Mouse (Mus musculus) midbrain, embryonic 16.5 days (tissue): ENCODE data around the gene Sdad1. TPM values are rescaled to one million over a fixed set of nuclear protein-coding genes. Genes with fewer than 3 reads are reported as not detected.

Experiments used
- ATAC-seq: fragments of 200-750 bp; cut with Nextera tagmentation; 2 replicates; pipeline ENCODE4 v1.8.0; 2017; ENCODE audit warnings: moderate TSS enrichment
- H3K27ac ChIP-seq: fragments of 300-500 bp; sonication (generic); 2 replicates; pipeline ENCODE4 v1.5.1; 2014; ENCODE audit warnings: mild to moderate bottlenecking, low read length, mixed read lengths
- H3K27me3 ChIP-seq: fragments of 300-500 bp; sonication (generic); 2 replicates; pipeline ENCODE4 v1.6.1; 2014; ENCODE audit warnings: low read depth, low read length, mixed read lengths; ENCODE audit not compliant: control insufficient read depth, insufficient read depth
- H3K36me3 ChIP-seq: fragments of 300-500 bp; sonication (generic); 2 replicates; pipeline ENCODE4 v1.6.1; 2014; ENCODE audit warnings: mild to moderate bottlenecking, low read length, moderate library complexity, mixed read lengths; ENCODE audit not compliant: control insufficient read depth, insufficient read depth
- H3K4me1 ChIP-seq: fragments of 300-500 bp; sonication (generic); 2 replicates; pipeline ENCODE4 v1.6.1; 2014; ENCODE audit warnings: mild to moderate bottlenecking, low read length, mixed read lengths; ENCODE audit not compliant: control insufficient read depth, insufficient read depth
- H3K4me2 ChIP-seq: fragments of 300-500 bp; sonication (generic); 2 replicates; pipeline ENCODE4 v1.6.1; 2014; ENCODE audit warnings: mild to moderate bottlenecking, low read length, mixed read lengths
- H3K4me3 ChIP-seq: fragments of 300-500 bp; sonication (generic); 2 replicates; pipeline ENCODE4 v1.5.1; 2014; ENCODE audit warnings: low read depth, mild to moderate bottlenecking, low read length, moderate library complexity, mixed read lengths
- H3K9ac ChIP-seq: fragments of 300-500 bp; sonication (generic); 2 replicates; pipeline ENCODE4 v1.6.1; 2014; ENCODE audit warnings: low read depth, low read length, mixed read lengths
- H3K9me3 ChIP-seq: fragments of 300-500 bp; sonication (generic); replicated peaks from 2 replicates; pipeline ENCODE4 v1.6.1; 2014; ENCODE audit warnings: mild to moderate bottlenecking, low read length, mixed read lengths; ENCODE audit not compliant: control insufficient read depth, poor library complexity, severe bottlenecking
- WGBS: fragments of 180-500 bp; shearing (Covaris S2); extraction: QIAGEN DNeasy Blood & Tissue Kit; methylation state at CpG from one replicate; pipeline ENCODE4 v1.1.7; 2014; 5-methylcytosine and 5-hydroxymethylcytosine counted together
- polyA plus RNA-seq: library from polyadenylated mRNA; unstranded; fragments of >200 nt; fragmentation: Nextera tagmentation; extraction: Ambion mirVana; gene quantifications from 2 replicates; pipeline ENCODE4 v1.2.1, GENCODE M21; 2015

The Sdad1 gene
- polyA plus RNA-seq, 1 experiment from 2014 or later: 29.1 TPM

DNA sequence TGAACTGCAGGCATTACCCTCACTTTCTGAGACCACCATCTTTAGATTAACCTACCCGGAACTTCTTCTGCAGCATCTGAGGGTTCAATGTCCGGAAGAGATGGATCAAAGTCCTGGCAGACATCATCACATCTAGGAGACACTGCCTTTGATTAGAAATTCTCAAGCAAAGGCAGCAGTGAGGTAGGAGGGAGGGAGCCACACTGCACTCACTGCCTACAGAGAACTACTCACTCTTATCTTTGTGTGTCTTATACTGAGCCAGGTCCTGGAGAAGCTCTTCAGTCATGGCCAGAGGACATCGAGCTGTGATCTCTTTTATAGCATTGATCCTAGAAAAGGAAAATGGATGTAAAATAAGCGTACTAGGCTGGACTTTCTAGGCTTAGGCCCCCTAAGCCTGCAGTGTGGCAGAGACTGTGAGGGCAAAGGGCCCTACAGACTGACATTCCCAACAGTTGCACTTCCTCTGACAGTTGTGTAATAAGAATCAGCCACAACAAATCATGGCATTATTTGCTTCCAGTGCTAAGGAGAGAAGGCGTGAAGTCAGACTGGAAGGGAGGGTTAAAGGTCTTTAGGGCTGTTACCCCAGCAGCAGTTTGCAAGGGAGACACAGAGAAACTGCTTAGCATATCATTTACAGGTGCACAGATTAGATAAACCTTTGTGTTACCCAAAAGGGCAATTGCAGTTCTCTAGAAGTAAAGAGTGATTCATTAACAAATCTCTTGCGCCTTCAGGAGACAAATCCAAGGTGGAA, 18.4 kb downstream of the Sdad1 start:
- WGBS: 94% methylated on average over 6 of the region's 6 CpGs

DNA sequence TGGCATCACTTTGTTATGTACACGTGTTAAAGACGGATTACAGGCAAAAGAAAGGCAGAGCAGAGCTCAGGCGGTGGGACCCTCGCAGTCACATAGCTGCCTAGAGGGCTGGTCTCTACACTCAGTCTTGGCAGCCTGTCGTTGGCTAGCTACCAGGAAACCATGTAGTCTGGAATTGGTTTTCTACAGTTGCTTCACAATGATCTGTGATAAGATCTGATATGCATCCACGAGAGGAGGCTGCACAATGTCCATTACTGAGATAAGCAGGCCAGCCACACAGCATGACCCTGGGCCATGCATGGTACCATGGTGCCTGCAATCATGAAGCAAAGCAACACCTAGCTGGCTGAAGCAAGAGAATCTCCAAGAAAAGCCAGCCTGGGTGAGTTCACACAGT, 22.4 kb downstream of the Sdad1 start:
- 88% methylated on average over 6 of the region's 6 CpGs for WGBS
- no peak for ATAC-seq
- no peak overlapping the region for H3K27ac ChIP-seq
- H3K36me3 ChIP-seq: peaks cover 49% of the 10 kb centered on the region
- no peaks in the 10 kb centered on the region for H3K4me1 ChIP-seq
- no peaks in the 10 kb centered on the region for H3K9me3 ChIP-seq
- H3K4me2 ChIP-seq: no peak overlapping the region
- H3K9ac ChIP-seq: no peak overlapping the region
- no peak overlapping the region for H3K4me3 ChIP-seq
- no peaks in the 10 kb centered on the region for H3K27me3 ChIP-seq

More for the DNA sequence above, 18.4 kb downstream of the Sdad1 start:
- no peak overlapping the region for H3K4me2 ChIP-seq
- H3K4me3 ChIP-seq: no peak overlapping the region
- peaks cover 41% of the 10 kb centered on the region for H3K36me3 ChIP-seq
- no peak for ATAC-seq
- H3K27me3 ChIP-seq: no peaks in the 10 kb centered on the region
- H3K27ac ChIP-seq: no peak overlapping the region
- H3K4me1 ChIP-seq: no peaks in the 10 kb centered on the region
- no peak overlapping the region for H3K9ac ChIP-seq
- H3K9me3 ChIP-seq: no peaks in the 10 kb centered on the region

DNA sequence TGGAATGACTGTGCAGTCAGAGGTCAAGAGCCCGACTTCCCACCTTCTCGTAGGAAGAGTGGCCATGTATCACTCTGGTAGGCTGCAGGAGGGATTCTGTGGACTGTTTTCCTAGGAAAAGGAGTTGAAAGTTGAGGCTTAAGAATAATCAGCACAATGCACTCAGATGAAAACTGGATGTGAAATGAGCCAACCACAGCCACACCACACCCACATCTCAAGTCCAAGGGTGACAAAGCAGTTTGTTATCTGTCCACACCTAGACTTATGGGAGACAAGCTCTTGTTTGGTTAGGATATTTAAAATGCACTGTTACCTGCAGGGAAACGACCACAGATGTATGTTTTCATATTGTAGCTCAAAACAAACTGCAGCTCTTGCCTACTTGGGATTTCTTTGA, 27.2 kb downstream of the Sdad1 start:
- 79% methylated on average over 3 of the region's 3 CpGs for WGBS
- H3K9me3 ChIP-seq: no peaks in the 10 kb centered on the region
- peaks cover 21% of the 10 kb centered on the region for H3K36me3 ChIP-seq
- ATAC-seq: no peak
- H3K4me3 ChIP-seq: no peak overlapping the region
- no peak overlapping the region for H3K9ac ChIP-seq
- no peaks in the 10 kb centered on the region for H3K27me3 ChIP-seq
- no peak overlapping the region for H3K4me2 ChIP-seq
- H3K4me1 ChIP-seq: peaks cover 10% of the 10 kb centered on the region
- no peak overlapping the region for H3K27ac ChIP-seq

DNA sequence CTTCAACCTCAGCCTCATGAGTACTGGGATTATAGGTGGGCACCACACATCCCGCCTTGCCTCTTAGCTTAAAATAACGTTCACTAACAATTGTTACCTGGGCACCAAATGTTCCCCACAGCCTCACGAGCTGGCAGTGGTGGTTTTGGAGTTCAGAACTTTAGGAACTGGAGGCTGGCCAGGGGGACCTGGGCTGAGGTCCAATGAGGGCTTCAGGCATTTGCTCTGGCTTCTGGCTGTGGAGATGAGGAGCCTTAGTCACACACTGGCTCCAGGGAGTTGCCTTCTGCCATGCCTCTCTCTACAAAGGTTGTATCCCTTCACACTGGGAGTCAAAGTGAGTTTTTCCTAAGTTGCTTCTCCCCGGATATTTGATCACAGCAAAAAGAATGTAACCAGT, 27.7 kb downstream of the Sdad1 start:
- no peak for ATAC-seq
- WGBS: 82% methylated on average over 4 of the region's 4 CpGs
- Histone ChIP-seq H3K4me3 (no peak overlapping the region), H3K9me3 (no peaks in the 10 kb centered on the region), H3K9ac (no peak overlapping the region), H3K4me1 (peaks cover 10% of the 10 kb centered on the region), H3K4me2 (no peak overlapping the region), H3K36me3 (peaks cover 21% of the 10 kb centered on the region), H3K27ac (no peak overlapping the region), H3K27me3 (no peaks in the 10 kb centered on the region)

DNA sequence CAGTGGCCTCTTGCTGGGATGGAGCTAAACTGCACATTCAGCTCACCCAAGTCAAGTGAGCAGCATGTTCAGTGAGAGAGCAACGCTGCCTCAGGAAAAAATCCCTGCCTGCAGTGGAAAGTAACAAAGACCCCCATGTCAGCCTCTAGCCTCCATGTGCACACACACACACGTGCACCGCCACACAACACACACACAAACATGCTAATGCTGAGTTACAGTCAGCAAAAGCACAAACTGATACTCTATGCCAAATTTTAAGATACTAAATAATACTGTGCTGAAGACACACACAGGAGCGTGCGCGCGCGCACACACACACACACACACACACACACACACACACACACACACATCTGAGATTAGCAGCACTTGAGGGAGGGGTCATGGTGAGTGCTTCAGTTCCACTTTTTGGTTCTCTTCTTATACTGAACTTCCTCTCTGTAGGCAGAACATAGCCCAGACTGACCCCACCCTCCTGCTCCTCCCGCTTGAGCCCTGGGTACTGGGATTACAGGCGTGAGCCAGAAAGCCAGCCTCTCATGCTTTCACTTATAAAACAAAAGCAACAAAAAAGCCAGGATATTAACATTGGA, 31.2 kb downstream of the Sdad1 start:
- no peak for ATAC-seq

DNA sequence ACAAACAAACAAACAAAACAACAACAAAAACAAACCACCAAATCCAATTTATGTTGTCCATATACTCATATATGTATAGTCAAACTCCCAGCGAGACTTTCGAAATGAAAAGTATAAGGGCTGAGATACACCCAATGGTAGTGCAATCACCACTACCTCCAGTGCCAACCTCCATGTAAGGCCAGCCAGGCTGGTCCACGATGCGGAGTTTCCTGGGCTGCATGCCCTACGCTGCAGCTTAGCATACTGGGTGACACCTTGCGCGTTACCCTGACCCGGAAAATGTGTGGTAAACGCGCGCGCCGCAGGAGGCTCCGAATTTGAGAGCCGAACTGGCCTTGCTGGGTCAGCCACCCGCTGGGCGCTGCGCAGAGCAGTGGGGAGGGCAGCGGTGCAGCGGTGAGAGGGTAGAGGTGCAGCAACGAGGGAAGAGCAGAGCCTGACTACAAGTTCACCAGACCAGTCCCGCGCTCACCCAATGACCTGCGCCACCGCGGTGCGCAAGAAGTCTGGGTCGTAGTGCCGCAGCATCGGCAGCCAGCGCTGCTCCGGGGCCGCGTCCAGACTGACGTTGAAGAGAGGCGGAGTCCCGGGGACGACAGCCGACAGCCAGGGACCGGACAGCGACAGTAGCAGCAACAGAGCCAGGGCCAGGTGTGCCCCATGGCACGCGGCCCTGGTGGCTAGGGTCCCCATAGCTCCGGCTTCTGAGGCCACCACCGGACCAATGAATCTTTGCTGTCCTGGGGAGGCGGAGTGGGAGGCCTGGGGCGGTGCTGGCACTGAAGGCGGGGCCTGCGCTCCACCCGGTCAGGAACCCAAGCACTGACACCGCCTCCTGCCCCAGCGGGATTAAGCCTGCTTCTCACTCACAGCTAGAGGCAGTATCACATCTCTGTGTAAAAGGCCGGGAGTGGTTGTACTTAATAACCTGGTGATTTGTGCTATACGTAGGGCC, 32.6 kb downstream of the Sdad1 start, which contains the start of gene Naaa:
Gene Naaa (minus strand): TSS at position 734 of the 958 bp plus-strand sequence.
- Histone ChIP-seq H3K27ac (peak within 1 kb of the TSS; percentile 75), H3K27me3 (no peaks in the 10 kb centered on the region), H3K4me3 (peak within 1 kb of the TSS; percentile 69), H3K9me3 (no peaks in the 10 kb centered on the region), H3K4me1 (peaks cover 10% of the 10 kb centered on the region), H3K36me3 (no peaks in the 10 kb centered on the region), H3K4me2 (peak within 1 kb of the TSS; percentile 91), H3K9ac (peak within 1 kb of the TSS; percentile 77)
- WGBS: 3% methylated on average over 54 of the region's 54 CpGs
- peak; percentile 91 for ATAC-seq

More for the DNA sequence above, 31.2 kb downstream of the Sdad1 start:
- peaks cover 10% of the 10 kb centered on the region for H3K4me1 ChIP-seq
- no peak overlapping the region for H3K9ac ChIP-seq
- no peaks in the 10 kb centered on the region for H3K9me3 ChIP-seq
- H3K27ac ChIP-seq: no peak overlapping the region
- H3K36me3 ChIP-seq: no peaks in the 10 kb centered on the region
- 82% methylated on average over 10 of the region's 10 CpGs for WGBS
- peak overlapping the region; percentile 91 for H3K4me2 ChIP-seq
- H3K4me3 ChIP-seq: no peak overlapping the region
- H3K27me3 ChIP-seq: no peaks in the 10 kb centered on the region

DNA sequence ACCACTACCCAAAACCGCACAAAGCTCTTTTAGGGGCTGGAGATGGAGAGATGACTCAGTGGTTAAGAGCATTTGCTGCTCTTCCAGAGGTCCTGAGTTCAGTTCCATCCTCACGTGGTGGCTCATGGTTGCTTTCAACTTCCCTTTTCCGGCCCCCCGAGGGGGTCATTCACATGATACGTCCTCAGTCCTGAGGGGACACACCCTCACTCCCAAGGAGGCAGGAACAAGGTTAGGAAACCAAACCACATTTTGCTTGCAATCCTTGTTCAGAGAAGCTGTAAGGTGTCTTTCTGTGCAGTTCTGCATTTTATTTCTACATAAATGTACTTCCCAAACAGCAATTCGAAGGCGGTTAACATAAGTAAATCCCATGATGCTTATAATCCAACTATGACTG, 39.8 kb downstream of the Sdad1 start:
- ATAC-seq: no peak
- Histone ChIP-seq H3K4me1 (no peaks in the 10 kb centered on the region), H3K27me3 (no peaks in the 10 kb centered on the region), H3K4me3 (no peak overlapping the region), H3K9ac (no peak overlapping the region), H3K9me3 (no peaks in the 10 kb centered on the region), H3K4me2 (no peak overlapping the region), H3K36me3 (no peaks in the 10 kb centered on the region), H3K27ac (no peak overlapping the region)
- 86% methylated on average over 7 of the region's 7 CpGs for WGBS

DNA sequence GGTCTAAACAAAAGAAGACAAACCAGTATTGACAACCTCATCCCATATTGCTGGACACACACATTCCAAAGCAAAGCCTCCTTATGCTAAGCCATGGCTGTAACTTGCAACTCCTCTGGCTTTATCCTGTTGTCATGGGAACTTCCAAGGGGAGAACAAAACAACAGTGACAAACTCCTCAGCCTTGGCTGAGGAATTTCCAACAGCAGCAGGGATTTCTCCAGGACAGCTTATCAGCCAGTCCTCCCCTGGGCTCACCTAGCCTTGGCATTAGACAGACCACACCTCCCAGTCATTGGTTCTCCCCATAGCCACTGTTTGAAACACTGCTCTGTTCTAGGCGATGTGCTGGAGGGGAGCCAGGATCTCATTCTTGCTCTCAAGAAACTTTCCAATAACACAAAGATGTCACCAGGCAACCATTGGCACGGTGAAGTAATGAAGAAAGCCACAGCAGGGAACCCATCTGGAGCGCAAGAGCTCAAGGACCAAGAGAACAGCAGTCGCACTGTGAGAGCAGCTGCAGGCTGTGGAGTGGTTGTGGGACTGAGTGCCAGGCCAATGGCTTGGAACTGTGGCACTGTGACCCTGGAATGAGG, 46.4 kb downstream of the Sdad1 start:
- no peak overlapping the region for H3K9ac ChIP-seq
- H3K4me1 ChIP-seq: no peaks in the 10 kb centered on the region
- H3K36me3 ChIP-seq: no peaks in the 10 kb centered on the region
- H3K9me3 ChIP-seq: no peaks in the 10 kb centered on the region
- no peak overlapping the region for H3K4me2 ChIP-seq
- ATAC-seq: peak; percentile 92
- H3K27me3 ChIP-seq: no peaks in the 10 kb centered on the region
- WGBS: 4% methylated on average over 4 of the region's 4 CpGs
- H3K4me3 ChIP-seq: no peak overlapping the region
- peak overlapping the region; percentile 19; the same call in 1 of the 2 replicates for H3K27ac ChIP-seq
